Mouse (Mus musculus) liver, embryonic 14.5 days (tissue): Measurements from ENCODE around the gene 2010300C02Rik.

Source experiments
- CTCF ChIP-seq: IDR thresholded peaks from 2 replicates; pipeline ENCODE4 v1.5.1; 2016; ENCODE audit warnings: antibody characterized with exemption, low read depth, control low read depth
- EP300 ChIP-seq: IDR thresholded peaks from 2 replicates; pipeline ENCODE4 v1.6.1; 2016; ENCODE audit warnings: antibody characterized with exemption, low read depth

DNA sequence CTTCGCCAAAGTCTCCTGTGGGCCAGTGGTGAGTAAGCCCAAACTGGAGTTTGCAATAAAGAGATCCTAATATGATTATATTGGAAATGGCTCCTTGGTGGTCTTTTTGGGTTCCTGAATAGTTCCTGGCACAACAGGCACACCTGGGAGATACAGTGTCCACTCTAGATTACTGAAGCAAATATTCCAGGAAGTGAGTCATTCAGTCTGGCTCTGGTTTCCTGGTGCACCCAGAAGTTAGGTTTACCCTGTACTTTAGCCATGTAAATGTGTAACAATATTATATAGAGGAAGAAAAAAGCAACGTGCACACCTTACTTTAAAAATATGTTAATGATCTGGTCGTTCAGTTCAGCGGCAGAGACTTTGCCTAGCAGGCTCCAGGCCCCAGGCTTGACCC, 153.1 kb downstream of the 2010300C02Rik start:
- TF ChIP-seq CTCF (no peak), EP300 (no peak)
